Mouse (Mus musculus): ENCODE data around the gene Suz12.

- no peak for TF ChIP-seq CTCF (IDR thresholded peaks at IDR 0.05; ENCODE audit: borderline replicate concordance, insufficient read depth, low read depth, low read length)
- TF ChIP-seq POLR2A (IDR thresholded peaks at IDR 0.05; ENCODE audit: borderline replicate concordance, insufficient read depth, low read length) = no peak
Observed at GRCm38 (mm10) chr11:79943601-79944000, 49.3 kb upstream of the Suz12 start.
